Mouse (Mus musculus) myocyte (in vitro differentiated cells): ENCODE results near the gene Ly6g6e.

Experiments used
- CEBPB ChIP-seq: IDR thresholded peaks from 2 replicates; pipeline ENCODE4 v1.6.1; 2011; ENCODE audit warnings: mild to moderate bottlenecking, moderate library complexity; ENCODE audit not compliant: poor library complexity, insufficient read depth, severe bottlenecking
- MAX ChIP-seq: IDR thresholded peaks from one replicate; pipeline ENCODE4 v1.6.1; 2011; ENCODE audit warnings: low read depth, mild to moderate bottlenecking, control low read depth
- POLR2A ChIP-seq: IDR thresholded peaks from one replicate; pipeline ENCODE4 v1.6.1; 2011; ENCODE audit warnings: low read depth, mild to moderate bottlenecking, control low read depth, moderate library complexity; ENCODE audit not compliant: insufficient read length
- TCF12 ChIP-seq: IDR thresholded peaks from one replicate; pipeline ENCODE4 v1.6.1; 2011; ENCODE audit warnings: mild to moderate bottlenecking, control low read depth; ENCODE audit not compliant: poor library complexity, insufficient read depth, severe bottlenecking

DNA sequence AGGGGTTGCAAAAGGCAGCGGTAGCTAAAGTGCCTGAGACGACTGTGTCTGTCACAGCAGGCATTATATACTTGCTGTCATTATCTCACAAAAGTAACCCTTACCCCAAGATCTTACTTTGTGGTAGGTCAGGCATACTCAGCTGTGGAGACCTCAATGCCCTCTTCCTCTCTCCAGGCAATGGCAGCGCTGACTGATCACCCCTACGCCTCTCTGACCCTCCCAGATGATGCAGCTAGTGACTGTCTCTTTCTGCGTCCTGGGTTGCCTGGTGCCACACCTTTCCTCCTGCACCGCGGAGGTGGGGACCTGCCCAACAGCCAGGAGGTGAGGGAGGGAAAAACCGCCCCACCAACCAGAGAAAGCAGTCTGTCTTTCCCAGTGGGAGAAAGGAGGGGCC, 15.4 kb upstream of the Ly6g6e start:
- TF ChIP-seq POLR2A (no peak), TCF12 (no peak), CEBPB (no peak), MAX (no peak)
